Mouse (Mus musculus) left cerebral cortex, adult 2 months (tissue): ENCODE results near the gene 4930548H24Rik. TPM values are rescaled to one million over a fixed set of nuclear protein-coding genes. Genes with fewer than 3 reads are reported as not detected.
"Not testable (repeated sequence)": the region's sequence is repeated elsewhere in the genome, so short reads cannot be mapped to it uniquely, and the experiment has no call there.

Experiments
- DNase-seq, 2 experiments: peaks; one replicate each; pipeline ENCODE4 v3.0.0; 2021 to 2022; ENCODE audit warnings: low spot score in 2 of 2, mixed read lengths in 1 of 2; ENCODE audit errors: extremely low spot score in 1 of 2
- H3K27ac ChIP-seq: fragments of 200-600 bp; 2 replicates; pipeline ENCODE4 v1.8.1; 2022
- H3K4me3 ChIP-seq: fragments of 200-600 bp; 2 replicates; pipeline ENCODE4 v1.8.1; 2022
- CTCF ChIP-seq: fragments of 200-600 bp; IDR thresholded peaks from 2 replicates; pipeline ENCODE4 v1.8.1; 2022; ENCODE audit warnings: antibody characterized with exemption, mild to moderate bottlenecking, moderate library complexity
- intact Hi-C: fragments of 180-260 bp; cut with DNase I; formaldehyde crosslinking; loops from one replicate; pipeline ENCODE4 v1.15.1; 2025
- total RNA-seq, 2 experiments: library from RNA; stranded (reverse); gene quantifications; 2 replicates each; pipeline ENCODE4 v1.2.3; 2021

The 4930548H24Rik gene
- total RNA-seq, 2 experiments from 2014 or later = 0.27 TPM; not detected in 1

DNA sequence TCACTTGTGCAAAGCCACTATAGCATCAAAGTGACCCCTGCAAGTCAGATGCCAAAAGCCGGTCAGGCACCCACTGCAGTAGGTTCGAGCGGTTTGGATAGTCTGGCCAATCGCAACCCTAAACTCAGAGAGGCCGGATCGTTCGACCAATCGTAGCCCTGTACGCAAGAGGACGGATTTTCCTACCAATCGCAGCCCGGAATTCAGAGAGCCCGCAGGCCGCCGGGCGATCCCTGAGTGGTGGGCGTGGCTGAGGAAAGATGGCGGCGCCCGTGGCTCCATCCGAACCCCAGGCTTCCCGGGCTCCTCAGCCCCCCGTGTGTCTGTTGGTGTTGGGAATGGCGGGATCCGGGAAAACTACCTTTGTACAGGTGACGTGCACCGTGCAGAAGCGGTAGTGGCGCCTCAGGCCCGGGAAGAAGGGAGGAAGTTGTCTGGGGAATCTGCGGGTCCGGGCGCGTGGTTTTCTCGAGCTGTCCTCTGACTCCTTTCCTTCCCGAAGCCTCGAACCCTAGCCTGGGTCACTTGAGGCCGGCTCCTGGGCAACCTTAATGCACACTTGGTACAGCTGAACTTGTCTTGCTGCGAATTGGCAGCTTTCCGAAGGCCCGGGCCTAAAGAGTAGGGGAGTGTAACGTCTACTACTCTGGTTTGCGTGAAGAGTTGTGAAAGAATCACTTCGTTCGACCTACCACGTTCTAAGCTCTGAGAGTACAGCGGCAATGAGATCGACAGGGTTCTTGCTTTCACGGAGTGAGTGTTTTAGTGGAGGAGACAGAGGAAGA is 9.2 kb downstream of the 4930548H24Rik start, which contains the start of gene Gpn1:
Gpn1 (plus strand) TSS at position 229 of the 785 bp plus-strand sequence.
- Histone ChIP-seq H3K27ac (peak within 1 kb of the TSS; percentile 16; the same call in 1 of the 2 replicates), H3K4me3 (peak within 1 kb of the TSS; percentile 85)
- intact Hi-C loops = no loop called here
- DNase-seq = peak; percentile 87 to 89
- TF ChIP-seq CTCF = no peak

DNA sequence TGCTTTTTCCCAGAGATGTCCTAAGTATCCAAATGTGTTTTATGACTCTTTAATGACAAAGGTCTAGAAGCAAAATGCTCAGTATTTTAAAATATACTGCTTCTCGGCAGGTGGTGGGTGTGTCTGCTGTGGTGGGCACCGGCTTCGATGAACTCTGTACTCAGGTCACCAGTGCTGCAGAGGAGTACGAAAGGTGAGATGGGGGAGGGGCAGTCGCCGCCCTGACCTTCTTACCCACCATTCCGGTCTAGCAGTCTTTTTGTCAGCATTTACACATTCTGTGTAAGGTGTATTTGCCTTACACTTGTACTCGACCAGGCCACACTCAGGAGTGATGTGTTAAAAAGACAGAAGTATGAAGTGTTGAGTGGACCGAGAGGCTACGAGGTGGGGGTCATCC is 19.3 kb downstream of the 4930548H24Rik start:
- no peak overlapping the region for H3K4me3 ChIP-seq
- no peak for DNase-seq
- TF ChIP-seq CTCF = no peak
- no peak overlapping the region for H3K27ac ChIP-seq
- intact Hi-C loops = no loop called here

DNA sequence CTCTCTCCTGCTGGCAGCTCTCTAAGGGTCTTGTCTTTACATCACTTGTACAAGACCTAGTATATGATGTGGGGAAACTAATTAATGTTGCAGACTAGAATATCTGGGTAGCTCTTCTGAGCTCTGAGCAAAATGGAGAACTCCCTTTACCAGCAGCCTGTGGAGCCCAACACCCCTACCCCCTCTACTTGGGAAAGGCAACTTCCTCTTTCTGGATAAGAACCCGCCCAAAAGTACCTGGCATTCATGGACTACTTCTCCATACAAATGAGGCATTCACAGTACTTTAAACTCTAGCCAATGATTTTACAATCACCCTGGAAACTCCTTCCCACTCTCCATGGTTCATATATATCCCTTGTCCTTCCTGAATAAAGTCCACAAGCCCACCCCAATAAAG is 26.9 kb downstream of the 4930548H24Rik start:
- DNase-seq = no peak
- Histone ChIP-seq H3K27ac (no peak overlapping the region), H3K4me3 (no peak overlapping the region)
- intact Hi-C loops = no loop called here
- TF ChIP-seq CTCF = no peak

DNA sequence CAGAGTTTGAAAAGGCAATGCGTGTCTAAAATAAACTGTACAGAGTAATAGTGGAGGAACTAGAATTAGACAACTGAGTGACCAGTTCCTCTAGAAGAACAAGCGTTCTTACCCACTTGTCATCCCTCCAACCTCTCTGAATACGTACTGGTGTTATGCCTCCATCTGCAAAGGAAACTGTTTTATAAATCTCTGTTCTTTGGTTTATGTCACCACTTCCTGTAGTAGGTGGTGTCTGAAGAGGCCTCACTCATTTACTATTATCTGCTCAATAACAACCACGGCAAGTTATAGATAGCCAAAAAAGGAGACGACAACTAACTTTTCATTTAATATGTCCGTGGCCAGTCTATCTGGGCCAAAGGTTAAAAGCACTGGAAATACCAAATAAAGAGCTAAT is 35.0 kb downstream of the 4930548H24Rik start:
- intact Hi-C loops = no loop called here
- no peak overlapping the region for H3K27ac ChIP-seq
- TF ChIP-seq CTCF = no peak
- no peak for DNase-seq
- no peak overlapping the region for H3K4me3 ChIP-seq

- Histone ChIP-seq H3K4me3 (peak within 1 kb of the TSS; percentile 85), H3K27ac (peak within 1 kb of the TSS; percentile 95)
- TF ChIP-seq CTCF = no peak
- peak; percentile 66 to 80 for DNase-seq
- intact Hi-C loops = loop anchor here (2.0 kb wide), 1 partner anchor 74 kb away; the partner anchor contains the start of gene Zfp512
These were observed 41.0 kb downstream of the 4930548H24Rik start, which contains the start of gene Slc4a1ap for GRCm38 (mm10) chr5:31526354-31527116. Slc4a1ap (plus strand) TSS chr5:31526995.

GRCm38 (mm10) chr5:31527117-31527680 is 41.7 kb downstream of the 4930548H24Rik start:
- peak in 1 of 2 experiments; percentile 13 for DNase-seq
- H3K27ac ChIP-seq = peak overlapping the region; percentile 95
- intact Hi-C loops = loop anchor here (2.0 kb wide), 1 partner anchor 74 kb away; the partner anchor contains the start of gene Zfp512
- no peak for TF ChIP-seq CTCF
- H3K4me3 ChIP-seq = peak overlapping the region; percentile 85

GRCm38 (mm10) chr5:31527707-31528106 is 42.2 kb downstream of the 4930548H24Rik start, which contains the start of gene Supt7l:
Supt7l (minus strand) TSS chr5:31527807.
- Histone ChIP-seq H3K4me3 (peak within 1 kb of the TSS; percentile 85), H3K27ac (peak within 1 kb of the TSS; percentile 95)
- intact Hi-C loops = loop anchor here (2.0 kb wide), 1 partner anchor 75 kb away; the partner anchor contains the start of gene Zfp512
- not testable (repeated sequence) for DNase-seq

GRCm38 (mm10) chr5:31528560-31528959 is 43.0 kb downstream of the 4930548H24Rik start:
- no peak for DNase-seq
- Histone ChIP-seq H3K4me3 (no peak overlapping the region), H3K27ac (no peak overlapping the region)
- intact Hi-C loops = no loop called here
- no peak for TF ChIP-seq CTCF

GRCm38 (mm10) chr5:31535228-31535627 is 49.7 kb downstream of the 4930548H24Rik start:
- no peak for TF ChIP-seq CTCF
- H3K27ac ChIP-seq = no peak overlapping the region
- H3K4me3 ChIP-seq = no peak overlapping the region
- DNase-seq = no peak
- intact Hi-C loops = no loop called here

Other genes with a start within 250 kb of the 4930548H24Rik start
- 10 to 100 TPM; 82.3 to 86.0 TPM for gene Nrbp1, start 244.9 kb upstream of the 4930548H24Rik start, total RNA-seq
- not detected for gene Gm9970, start 244.5 kb upstream of the 4930548H24Rik start, total RNA-seq
- gene Krtcap3, start 234.0 kb upstream of the 4930548H24Rik start, total RNA-seq = 1 to 10 TPM; 3.2 to 3.6 TPM
- gene Ift172, start 194.6 kb upstream of the 4930548H24Rik start, total RNA-seq = 100 to 1,000 TPM; 106 to 107 TPM
- gene Fndc4, start 189.7 kb upstream of the 4930548H24Rik start, total RNA-seq = 100 to 1,000 TPM; 147 to 157 TPM
- not detected for gene Gckr, start 188.3 kb upstream of the 4930548H24Rik start, total RNA-seq
- gene Zfp512, start 33.3 kb upstream of the 4930548H24Rik start, total RNA-seq = 10 to 100 TPM; 50.4 to 53.3 TPM
- gene Gpn1, start 9.0 kb downstream of the 4930548H24Rik start, total RNA-seq = 10 to 100 TPM; 29.6 to 29.8 TPM
- gene Slc4a1ap, start 41.3 kb downstream of the 4930548H24Rik start, total RNA-seq = 10 to 100 TPM; 49.3 TPM
- 10 to 100 TPM; 16.3 to 18.4 TPM for gene Supt7l, start 42.1 kb downstream of the 4930548H24Rik start, total RNA-seq
- gene Mrpl33, start 111.2 kb downstream of the 4930548H24Rik start, total RNA-seq = 10 to 100 TPM; 75.2 to 86.7 TPM
- gene Rbks, start 211.9 kb downstream of the 4930548H24Rik start, total RNA-seq = 1 to 10 TPM; 3.8 to 4.0 TPM
- gene Babam2, start 211.9 kb downstream of the 4930548H24Rik start, total RNA-seq = 10 to 100 TPM; 39.5 to 45.2 TPM